Mouse (Mus musculus): ENCODE measurements around the gene H2afx. TPM values are rescaled to one million over a fixed set of nuclear protein-coding genes. Genes with fewer than 3 reads are reported as not detected.
"Not testable (repeated sequence)": the region's sequence is repeated elsewhere in the genome, so short reads cannot be mapped to it uniquely, and the experiment has no call there.

The H2afx gene
- polyA plus RNA-seq, 1 experiment from 2014 or later, result 93.6 TPM

DNA sequence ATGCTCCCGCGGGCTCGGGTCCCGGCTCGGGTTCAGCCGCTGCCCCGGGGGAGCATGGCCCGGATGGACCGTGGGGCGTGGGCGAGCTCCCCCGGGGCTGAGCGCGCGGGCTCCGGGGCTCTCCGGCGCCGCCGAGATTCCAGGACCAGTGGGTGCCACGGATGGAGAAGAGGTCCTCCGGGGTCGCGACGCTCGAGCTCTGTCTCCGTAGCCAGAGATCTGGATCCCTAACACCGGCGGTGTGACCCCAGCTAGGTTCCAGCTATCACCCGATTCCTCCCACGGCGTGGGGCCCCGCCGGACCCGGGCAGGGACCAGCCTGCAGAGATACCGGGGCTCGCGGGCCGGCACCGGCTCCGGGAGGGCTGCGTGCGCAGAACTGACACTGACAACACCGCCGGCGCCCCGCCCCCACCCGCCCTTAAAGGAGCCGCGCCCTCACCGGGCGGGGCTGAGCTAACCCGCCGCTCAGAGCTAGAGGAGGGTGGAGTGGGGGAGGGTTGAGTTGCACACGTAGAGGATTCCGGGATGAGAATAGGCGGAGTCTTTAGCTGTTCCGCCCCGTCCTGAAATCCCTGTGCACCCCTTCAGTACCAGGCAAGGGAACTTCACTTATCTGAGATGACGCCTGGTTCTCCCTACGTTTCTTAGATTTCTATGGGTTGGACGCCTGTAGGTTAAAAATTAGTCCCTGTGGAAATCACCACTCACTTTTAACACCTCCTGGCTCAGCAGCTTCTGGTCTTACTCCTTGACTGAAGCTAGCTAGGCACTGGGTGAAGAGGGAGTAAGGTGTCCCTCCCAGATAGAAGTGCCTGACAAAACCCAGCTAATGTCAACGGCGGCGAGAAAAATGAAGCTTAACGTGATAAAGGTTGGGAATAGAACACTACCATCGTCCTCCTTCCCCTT, 14.4 kb upstream of the H2afx start, which contains the start of gene C2cd2l:
TSS of gene C2cd2l (minus strand) at position 399 of the 912 bp plus-strand sequence.
- peak within 1 kb of the TSS; percentile 84 for H3K27ac ChIP-seq (replicated peaks)
- peak within 1 kb of the TSS; percentile 97 for H3K4me2 ChIP-seq (replicated peaks; ENCODE audit: low read depth)
- peak; percentile 96 for DNase-seq (ENCODE audit: low spot score)
- H3K4me3 ChIP-seq (ENCODE audit: low read depth, low read length), result peak within 1 kb of the TSS; percentile 92
- no peaks in the 10 kb centered on the region for H3K9me3 ChIP-seq (ENCODE audit: control insufficient read depth, low read length)
- no peak for TF ChIP-seq EP300 (optimal IDR thresholded peaks at IDR 0.05)
- no peak for TF ChIP-seq CTCF (IDR thresholded peaks at IDR 0.05; ENCODE audit: low read depth)
- no peaks in the 10 kb centered on the region for H3K27me3 ChIP-seq (ENCODE audit: control insufficient read depth, insufficient read depth, low read length)
- no peaks in the 10 kb centered on the region; the same call in none of the 2 replicates for H3K4me1 ChIP-seq (replicated peaks; ENCODE audit: control insufficient read depth, insufficient read depth)
- ATAC-seq (ENCODE audit: low FRiP score, low TSS enrichment), result peak; percentile 99
- H3K9ac ChIP-seq (ENCODE audit: low read length), result peak within 1 kb of the TSS; percentile 86
- H3K36me3 ChIP-seq (ENCODE audit: control insufficient read depth, insufficient read depth, low read length), result peaks cover 15% of the 10 kb centered on the region; the same call in 1 of the 2 replicates
- WGBS, result under 1% methylated on average over 67 of the region's 67 CpGs

- Histone ChIP-seq H3K4me2 (replicated peaks; ENCODE audit: low read depth) (peak overlapping the region; percentile 97), H3K9ac (ENCODE audit: low read length) (peak overlapping the region; percentile 56), H3K27me3 (ENCODE audit: control insufficient read depth, insufficient read depth, low read length) (no peaks in the 10 kb centered on the region), H3K27ac (replicated peaks) (peak overlapping the region; percentile 84), H3K4me3 (ENCODE audit: low read depth, low read length) (peak overlapping the region; percentile 92), H3K4me1 (replicated peaks; ENCODE audit: control insufficient read depth, insufficient read depth) (no peaks in the 10 kb centered on the region; the same call in none of the 2 replicates), H3K9me3 (ENCODE audit: control insufficient read depth, low read length) (no peaks in the 10 kb centered on the region), H3K36me3 (ENCODE audit: control insufficient read depth, insufficient read depth, low read length) (peaks cover 9% of the 10 kb centered on the region; the same call in 1 of the 2 replicates)
- peak; percentile 38 for ATAC-seq (ENCODE audit: low FRiP score, low TSS enrichment)
- DNase-seq (ENCODE audit: low spot score), result no peak
- 12% methylated on average over 6 of the region's 6 CpGs for WGBS
- no peak for TF ChIP-seq EP300 (optimal IDR thresholded peaks at IDR 0.05)
These were observed 13.7 kb upstream of the H2afx start for GRCm38 (mm10) chr9:44320799-44321133.

DNA sequence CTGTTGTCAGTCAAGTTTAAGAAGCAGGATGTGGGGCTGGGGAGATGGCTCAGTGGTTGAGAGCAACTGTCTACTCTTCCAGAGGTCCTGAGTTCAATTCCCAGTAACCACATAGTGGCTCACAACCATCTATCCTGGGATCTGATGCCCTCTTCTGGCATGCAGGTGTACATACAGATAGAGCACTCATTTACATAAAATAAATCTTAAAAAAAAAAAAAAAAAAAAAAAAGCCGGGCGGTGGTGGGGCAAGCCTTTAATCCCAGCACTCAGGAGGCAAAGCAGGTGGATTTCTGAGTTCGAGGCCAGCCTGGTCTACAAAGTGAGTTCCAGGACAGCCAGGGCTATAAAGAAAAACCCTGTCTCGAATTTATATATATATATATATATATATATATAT, 10.8 kb upstream of the H2afx start:
- H3K27ac ChIP-seq (replicated peaks); H3K4me2 ChIP-seq (replicated peaks; ENCODE audit: low read depth); H3K27me3 ChIP-seq (ENCODE audit: control insufficient read depth, insufficient read depth, low read length); H3K9me3 ChIP-seq (ENCODE audit: control insufficient read depth, low read length); H3K4me1 ChIP-seq (replicated peaks; ENCODE audit: control insufficient read depth, insufficient read depth); ATAC-seq (ENCODE audit: low FRiP score, low TSS enrichment); DNase-seq (ENCODE audit: low spot score); H3K4me3 ChIP-seq (ENCODE audit: low read depth, low read length); H3K9ac ChIP-seq (ENCODE audit: low read length); H3K36me3 ChIP-seq (ENCODE audit: control insufficient read depth, insufficient read depth, low read length): not testable (repeated sequence)
- peak; percentile 43 for TF ChIP-seq CTCF (IDR thresholded peaks at IDR 0.05; ENCODE audit: low read depth)
- WGBS, result 71% methylated on average over 4 of the region's 4 CpGs

- 78% methylated on average over 6 of the region's 6 CpGs for WGBS
- TF ChIP-seq EP300 (optimal IDR thresholded peaks at IDR 0.05), result no peak
- no peak for TF ChIP-seq CTCF (IDR thresholded peaks at IDR 0.05; ENCODE audit: low read depth)
- H3K4me1 ChIP-seq (replicated peaks; ENCODE audit: control insufficient read depth, insufficient read depth), result no peaks in the 10 kb centered on the region; the same call in none of the 2 replicates
- H3K9me3 ChIP-seq (ENCODE audit: control insufficient read depth, low read length), result no peaks in the 10 kb centered on the region
- H3K27ac ChIP-seq (replicated peaks), result no peak overlapping the region
- no peaks in the 10 kb centered on the region for H3K27me3 ChIP-seq (ENCODE audit: control insufficient read depth, insufficient read depth, low read length)
- ATAC-seq (ENCODE audit: low FRiP score, low TSS enrichment), result no peak
- no peak for DNase-seq (ENCODE audit: low spot score)
- H3K36me3 ChIP-seq (ENCODE audit: control insufficient read depth, insufficient read depth, low read length), result no peaks in the 10 kb centered on the region; the same call in 1 of the 2 replicates
- H3K4me3 ChIP-seq (ENCODE audit: low read depth, low read length), result no peak overlapping the region
- no peak overlapping the region for H3K4me2 ChIP-seq (replicated peaks; ENCODE audit: low read depth)
- no peak overlapping the region for H3K9ac ChIP-seq (ENCODE audit: low read length)
These were observed 10.3 kb upstream of the H2afx start for GRCm38 (mm10) chr9:44324147-44324546.

DNA sequence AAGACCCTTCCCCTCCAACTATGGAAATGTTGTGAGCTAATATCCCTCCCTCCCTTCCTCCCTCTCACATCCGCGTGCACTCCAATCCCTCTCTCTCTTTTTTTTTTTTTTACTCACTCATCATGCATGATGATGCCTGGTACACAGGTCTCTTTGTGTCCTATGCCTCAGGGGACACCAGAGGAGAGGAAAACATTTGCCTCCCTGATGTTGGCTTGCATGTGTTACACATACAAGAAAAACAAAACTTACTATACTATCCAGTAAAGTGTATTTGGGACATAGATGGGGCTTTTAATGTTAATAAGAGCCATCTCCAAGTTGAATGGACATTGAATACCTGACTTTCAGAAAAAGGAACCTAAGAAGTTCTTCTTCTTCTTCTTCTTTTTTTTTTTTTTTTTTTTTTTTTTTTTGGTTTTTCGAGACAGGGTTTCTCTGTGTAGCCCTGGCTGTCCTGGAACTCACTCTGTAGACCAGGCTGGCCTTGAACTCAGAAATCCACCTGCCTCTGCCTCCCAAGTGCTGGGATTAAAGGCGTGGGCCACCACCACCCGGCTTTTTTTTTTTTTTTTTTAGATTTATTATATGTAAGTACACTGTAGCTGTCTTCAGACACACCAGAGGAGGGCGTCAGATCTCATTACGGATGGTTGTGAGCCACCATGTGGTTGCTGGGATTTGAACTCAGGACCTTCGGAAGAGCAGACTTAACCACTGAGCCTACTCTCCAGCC, 9.3 kb upstream of the H2afx start:
- H3K9ac ChIP-seq (ENCODE audit: low read length); H3K4me1 ChIP-seq (replicated peaks; ENCODE audit: control insufficient read depth, insufficient read depth); ATAC-seq (ENCODE audit: low FRiP score, low TSS enrichment); DNase-seq (ENCODE audit: low spot score); H3K36me3 ChIP-seq (ENCODE audit: control insufficient read depth, insufficient read depth, low read length); H3K9me3 ChIP-seq (ENCODE audit: control insufficient read depth, low read length); H3K4me2 ChIP-seq (replicated peaks; ENCODE audit: low read depth); H3K27me3 ChIP-seq (ENCODE audit: control insufficient read depth, insufficient read depth, low read length): not testable (repeated sequence)
- WGBS, result 59% methylated on average over 5 of the region's 8 CpGs
- H3K4me3 ChIP-seq (ENCODE audit: low read depth, low read length), result peak overlapping the region; percentile 73; the same call in 1 of the 2 replicates
- H3K27ac ChIP-seq (replicated peaks), result peak overlapping the region; percentile 91; the same call in 1 of the 2 replicates

Data from stomach, postnatal 0 days (tissue).